In genomic region chr17:93676366-93676962, GRCm38 (mm10) we compare ENCODE assay signal across 30 mouse cellular contexts.
A peak's percentile ranks its signal among the peaks of the same experiment; 100 is the strongest.
DNase-seq lines count a peak whose midpoint lies in the region; ATAC-seq lines count a peak whose summit lies in the region.
"Had no signal": no experiment of that assay in that cellular context is flagged by ENCODE, and none has a peak within 500 bp of the region (broad histone marks: within the 10 kb centered on the region; RNA-seq: fewer than 3 reads in every experiment).

No protein-coding gene starts in this region.

- peak; percentile 93 for ATAC-seq in kidney, embryonic 15.5 days (replicated peaks; ENCODE audit: low FRiP score)
- ATAC-seq: CD4-positive, CD25-positive, alpha-beta regulatory T cell, adult 4 months; forebrain, embryonic 16.5 days; hindbrain, embryonic 16.5 days; intestine, embryonic 15.5 days had no signal

- no peak overlapping the region for H3K9ac ChIP-seq in kidney, embryonic 15.5 days
- H3K9ac ChIP-seq: heart, embryonic 12.5 days; intestine, embryonic 15.5 days; liver, embryonic 14.5 days had no signal

- H3K4me2 ChIP-seq in kidney, embryonic 15.5 days = no peak overlapping the region
- H3K4me2 ChIP-seq: heart, embryonic 12.5 days; intestine, embryonic 15.5 days had no signal

- WGBS in kidney, embryonic 15.5 days = 15% methylated on average over 5 of the region's 5 CpGs

- H3K4me1 ChIP-seq in kidney, embryonic 15.5 days = no peaks in the 10 kb centered on the region
- H3K4me1 ChIP-seq: heart, embryonic 12.5 days; intestine, embryonic 15.5 days had no signal

- DNase-seq in kidney, postnatal 36 days = no peak
- peak; percentile 10 for DNase-seq in retina, embryonic 14.5 days (ENCODE audit: low spot score)
- DNase-seq in retina, postnatal 1 day = no peak
- DNase-seq in mesoderm, embryonic 11.5 days (ENCODE audit: low read depth, low spot score) = peak; percentile 48
- no peak for DNase-seq in adrenal gland, postnatal 36 days
- DNase-seq in heart, adult 11 months = no peak
- DNase-seq: adrenal gland, postnatal 14 days; cerebellum, adult 11-12 months; cerebellum, adult 9-11 months; gastrocnemius, adult 2 months; gastrocnemius, postnatal 36 days; heart, adult 2 months; kidney, adult 8-10 months; liver; lung, adult 2 months; lung, postnatal 10 days; midbrain, embryonic 14.5 days; right cerebral cortex, adult 18-20 months; spleen, adult 18-20 months; thymus, adult 18-20 months; thymus, postnatal 36 days had no signal

- no peaks in the 10 kb centered on the region for H3K27me3 ChIP-seq in kidney, embryonic 15.5 days
- H3K27me3 ChIP-seq: heart, embryonic 12.5 days; intestine, embryonic 15.5 days had no signal

- H3K4me3 ChIP-seq in kidney, embryonic 15.5 days (replicated peaks) = no peak overlapping the region
- H3K4me3 ChIP-seq: erythroblast, embryonic 14.5 days; gastrocnemius, adult 2 months; heart, adult 2 months; heart, embryonic 12.5 days; intestine, embryonic 15.5 days had no signal

- no peak overlapping the region for H3K27ac ChIP-seq in kidney, embryonic 15.5 days
- H3K27ac ChIP-seq: gastrocnemius, adult 2 months; heart, adult 2 months; intestine, embryonic 15.5 days; liver, embryonic 14.5 days; macrophage had no signal

- no peaks in the 10 kb centered on the region for H3K9me3 ChIP-seq in kidney, embryonic 15.5 days (replicated peaks)
- H3K9me3 ChIP-seq: heart, embryonic 12.5 days; intestine, embryonic 15.5 days had no signal

- H3K36me3 ChIP-seq in kidney, embryonic 15.5 days = no peaks in the 10 kb centered on the region
- H3K36me3 ChIP-seq: heart, embryonic 12.5 days; intestine, embryonic 15.5 days had no signal

Comparison
In these comparisons a context has a peak if more than half of its experiments do, and no peak if none do; other contexts are left out.
1. DNase-seq: peak in retina, embryonic 14.5 days (single experiment) and mesoderm, embryonic 11.5 days (single experiment); none in kidney, postnatal 36 days (0 of 2), retina, postnatal 1 day (single experiment), adrenal gland, postnatal 36 days (0 of 2) and heart, adult 11 months (single experiment).